In the genomic region with DNA sequence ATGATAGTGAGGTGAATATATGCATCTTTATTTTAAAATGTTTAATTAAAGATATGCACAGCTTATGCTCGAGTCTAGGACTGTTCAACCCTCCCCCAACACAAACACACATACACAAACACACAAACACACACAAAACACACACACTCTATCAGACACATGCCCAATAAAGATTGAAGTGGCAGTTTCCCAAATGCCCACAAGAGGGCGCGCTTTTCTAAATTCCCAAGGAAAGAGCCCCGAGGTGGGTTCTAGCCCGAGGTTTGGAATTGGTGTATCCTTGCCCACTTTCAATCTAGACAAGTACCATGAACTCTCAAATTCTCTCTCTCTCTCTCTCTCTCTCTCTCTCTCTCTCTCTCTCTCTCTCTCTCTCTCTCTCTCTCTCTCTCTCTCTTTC, we compare ENCODE assay signal across 9 mouse cellular contexts. TPM values are rescaled to one million over a fixed set of nuclear protein-coding genes. Genes with fewer than 3 reads are reported as not detected.
DNase-seq lines count a peak whose midpoint lies in the region; TF ChIP-seq lines count a peak whose summit lies in the region.
"Had no signal": no experiment of that assay in that cellular context is flagged by ENCODE, and none has a peak within 500 bp of the region (broad histone marks: within the 10 kb centered on the region; RNA-seq: fewer than 3 reads in every experiment).

No protein-coding gene starts in this region.

- TF ChIP-seq CTCF in CH12.LX (conservative IDR thresholded peaks at IDR 0.05 in 1 of 2, IDR thresholded peaks at IDR 0.05 in 1 of 2; ENCODE audit: low read depth in 2 of 2, low read length in 2 of 2), result peak; percentile 49 to 73; a peak in 3 of 4 replicates

- peaks cover 18 to 50% of the 10 kb centered on the region in 2 experiments for H3K4me1 ChIP-seq in CH12.LX (ENCODE audit: control insufficient read depth in 1 of 2, insufficient read depth in 2 of 2)

- peak overlapping the region; percentile 67 for H3K4me2 ChIP-seq in CH12.LX (ENCODE audit: insufficient read depth, low read depth, poor library complexity, severe bottlenecking)
- H3K4me2 ChIP-seq: stomach, embryonic 15.5 days had no signal

- TF ChIP-seq POLR2A in CH12.LX (IDR thresholded peaks at IDR 0.05; ENCODE audit: low read depth, low read length), result no peak

- no peaks in the 10 kb centered on the region for H3K36me3 ChIP-seq in CH12.LX (replicated peaks in 1 of 2; ENCODE audit: control insufficient read depth in 1 of 2, insufficient read depth in 1 of 2, low read length in 1 of 2)
- no peaks in the 10 kb centered on the region for H3K36me3 ChIP-seq in macrophage (ENCODE audit: inconsistent target)
- H3K36me3 ChIP-seq: stomach, embryonic 15.5 days had no signal

- no peak overlapping the region for H3K9ac ChIP-seq in CH12.LX (ENCODE audit: insufficient read depth, low read depth)
- H3K9ac ChIP-seq: stomach, embryonic 15.5 days had no signal

- TF ChIP-seq EP300 in CH12.LX (IDR thresholded peaks at IDR 0.05; ENCODE audit: low read length), result no peak

- no peaks in the 10 kb centered on the region for H3K79me2 ChIP-seq in CH12.LX (replicated peaks; ENCODE audit: control insufficient read depth, extremely low read depth, insufficient read depth, poor library complexity, severe bottlenecking)
- no peaks in the 10 kb centered on the region; the same call in 1 of the 2 replicates for H3K79me2 ChIP-seq in macrophage (ENCODE audit: inconsistent target)

- H3K4me3 ChIP-seq in CH12.LX (replicated peaks in 1 of 3; ENCODE audit: low read depth in 2 of 3, low read length in 2 of 3, poor library complexity in 1 of 3), result no peak overlapping the region
- no peak overlapping the region for H3K4me3 ChIP-seq in macrophage (ENCODE audit: inconsistent target)
- H3K4me3 ChIP-seq: stomach, embryonic 15.5 days had no signal

- H3K27ac ChIP-seq in CH12.LX (ENCODE audit: insufficient read depth, low read depth) (no peak overlapping the region), macrophage (peak overlapping the region; percentile 22; the same call in 1 of the 2 replicates)
- H3K27ac ChIP-seq: stomach, embryonic 15.5 days had no signal

- 7% methylated on average over 5 of the region's 5 CpGs for WGBS in macrophage (ENCODE audit: missing documents)

- peak; percentile 74 to 81 for DNase-seq in heart, postnatal 10 days
- no peak for DNase-seq in heart, postnatal 25 days (ENCODE audit: low spot score)
- DNase-seq in CH12.LX (ENCODE audit: extremely low read depth), result peak; percentile 83
- DNase-seq in c-Kit-positive CD71-positive TER-119-negative erythroid progenitor cells, embryonic 14.5 days (ENCODE audit: low read depth), result peak; percentile 37
- peak; percentile 45 to 71 for DNase-seq in frontal cortex, postnatal 25 days (ENCODE audit: low spot score in 2 of 2)
- peak; percentile 8 to 61 for DNase-seq in layer of hippocampus, adult 8-10 months (ENCODE audit: low spot score in 2 of 2)
- peak; percentile 39 for DNase-seq in testis, postnatal 14 days (ENCODE audit: low spot score)

- H3K27me3 ChIP-seq in CH12.LX (replicated peaks), result peaks cover 5% of the 10 kb centered on the region
- H3K27me3 ChIP-seq: stomach, embryonic 15.5 days had no signal

- intact Hi-C loops in heart, postnatal 10 days (cut with DNase I), result loop anchor here (1.0 to 10.0 kb wide), 4 partner anchors 150 to 290 kb away; a partner anchor contains a TSS
- intact Hi-C loops in heart, postnatal 25 days (cut with DNase I), result loop anchor here (1.0 to 2.0 kb wide), 2 partner anchors 117 to 264 kb away; no protein-coding TSS in a partner anchor

- dilution Hi-C loops in CH12.LX (cut with MboI; ENCODE audit: extremely low pct_ligation_motif_present, extremely low pct_unique_long_range_greater_than_20kb, low sequenced_read_pairs), result no loop called here

- H3K9me3 ChIP-seq in CH12.LX (replicated peaks; ENCODE audit: low read length), result no peaks in the 10 kb centered on the region
- H3K9me3 ChIP-seq: stomach, embryonic 15.5 days had no signal

- in situ Hi-C loops in CH12.LX (cut with MboI; ENCODE audit: low pct_ligation_motif_present, low pct_unique_long_range_greater_than_20kb, low sequenced_read_pairs), result loop anchor here (10.0 kb wide), 1 partner anchor 470 kb away; no protein-coding TSS in a partner anchor

- TF ChIP-seq RAD21 in CH12.LX (IDR thresholded peaks at IDR 0.05; ENCODE audit: low read depth, low read length), result peak; percentile 50

TF ChIP-seq in CH12.LX, 34 proteins besides CTCF, POLR2A, EP300 and RAD21:
- TF ChIP-seq USF1 (IDR thresholded peaks at IDR 0.05; ENCODE audit: low read depth, low read length) (no peak), ZKSCAN1 (IDR thresholded peaks at IDR 0.05; ENCODE audit: borderline replicate concordance, low read depth, low read length) (no peak), SMC3 (IDR thresholded peaks at IDR 0.05; ENCODE audit: low read depth, low read length) (peak; percentile 63), MXI1 (IDR thresholded peaks at IDR 0.05; ENCODE audit: low read depth, low read length) (no peak), JUN (IDR thresholded peaks at IDR 0.05; ENCODE audit: insufficient read depth, low read depth, low read length) (no peak), KAT2A (IDR thresholded peaks at IDR 0.05; ENCODE audit: insufficient replicate concordance, low read length) (no peak), MAZ (IDR thresholded peaks at IDR 0.05; ENCODE audit: low read depth, low read length) (0 out of 2 replicates have a peak, but pooled peaks have one; percentile 53), POLR2AphosphoS2 (IDR thresholded peaks at IDR 0.05; ENCODE audit: low read depth, low read length) (no peak), BHLHE40 (IDR thresholded peaks at IDR 0.05; ENCODE audit: low read depth, low read length) (peak; percentile 11; the same call in 1 of the 2 replicates)
TF ChIP-seq in CH12.LX: peak in this region for 3.

RNA-seq across cellular contexts. Expression of a gene that starts 3.7 kb away (rescaled TPM):
- total RNA-seq in heart, postnatal 10 days (2021), result 10 to 100 TPM; 42.5 to 57.0 TPM
- total RNA-seq in heart, postnatal 25 days (2021), result 10 to 100 TPM; 15.8 to 23.0 TPM
- total RNA-seq in CH12.LX (2012; rRNA removed), result not detected in 2 replicates
- not detected in 2 replicates for total RNA-seq in CH12.LX (2014; rRNA removed)
- 0.23 TPM in 1 of 2 replicates, not detected in the other for polyA plus RNA-seq in CH12.LX (2012; ENCODE audit: insufficient read length, low read depth)
- total RNA-seq in layer of hippocampus, adult 8-10 months (2022), result 10 to 100 TPM in 2 of 4 experiments, 1 to 10 TPM in 2; 7.2 to 24.8 (median 12.2) TPM
- total RNA-seq in macrophage (2018; cell fraction: chromatin; rRNA removed), result 100 to 1,000 TPM in 21 of 26 experiments, 10 to 100 TPM in 5; 17.7 to 593 (median 129) TPM
- total RNA-seq in macrophage (2018; cell fraction: cytosol; rRNA removed), result 100 to 1,000 TPM; 146 to 629 (median 349) TPM
- total RNA-seq in macrophage (2018; cell fraction: nucleus; rRNA removed), result 100 to 1,000 TPM in 22 of 26 experiments, 10 to 100 TPM in 4; 82.9 to 492 (median 175) TPM
- 258 to 1,006 TPM (median 561 TPM) in 3 replicates for polyA plus RNA-seq in macrophage (2018)

Comparison
In these comparisons a context has a peak if more than half of its experiments do, and no peak if none do; other contexts are left out.
1. RNA of a gene that starts 3.7 kb away (total RNA-seq): 42.5 to 57.0 TPM in heart, postnatal 10 days, 15.8 to 23.0 TPM in heart, postnatal 25 days and 7.2 to 24.8 TPM in layer of hippocampus, adult 8-10 months; not detected in CH12.LX; every median in the first group is over 4 times any median in the second.